Mouse (Mus musculus) ovary, adult 2 months (tissue): ENCODE measurements around the gene Olfr465-ps1. TPM values are rescaled to one million over a fixed set of nuclear protein-coding genes. Genes with fewer than 3 reads are reported as not detected.

Experiments used
- polyA plus RNA-seq: library from polyadenylated mRNA; depleted of rRNA; stranded (reverse); fragments of >200 nt; gene quantifications from 2 replicates; pipeline ENCODE4 v1.2.3, GENCODE M21; 2012; rRNA removed

Gene Olfr465-ps1
- polyA plus RNA-seq, result not detected in 2 replicates

GRCm38 (mm10) chr13:65137789-65138188 lies at the start of gene Olfr465-ps1:
TSS of gene Olfr465-ps1 (plus strand) at chr13:65138089.

DNA sequence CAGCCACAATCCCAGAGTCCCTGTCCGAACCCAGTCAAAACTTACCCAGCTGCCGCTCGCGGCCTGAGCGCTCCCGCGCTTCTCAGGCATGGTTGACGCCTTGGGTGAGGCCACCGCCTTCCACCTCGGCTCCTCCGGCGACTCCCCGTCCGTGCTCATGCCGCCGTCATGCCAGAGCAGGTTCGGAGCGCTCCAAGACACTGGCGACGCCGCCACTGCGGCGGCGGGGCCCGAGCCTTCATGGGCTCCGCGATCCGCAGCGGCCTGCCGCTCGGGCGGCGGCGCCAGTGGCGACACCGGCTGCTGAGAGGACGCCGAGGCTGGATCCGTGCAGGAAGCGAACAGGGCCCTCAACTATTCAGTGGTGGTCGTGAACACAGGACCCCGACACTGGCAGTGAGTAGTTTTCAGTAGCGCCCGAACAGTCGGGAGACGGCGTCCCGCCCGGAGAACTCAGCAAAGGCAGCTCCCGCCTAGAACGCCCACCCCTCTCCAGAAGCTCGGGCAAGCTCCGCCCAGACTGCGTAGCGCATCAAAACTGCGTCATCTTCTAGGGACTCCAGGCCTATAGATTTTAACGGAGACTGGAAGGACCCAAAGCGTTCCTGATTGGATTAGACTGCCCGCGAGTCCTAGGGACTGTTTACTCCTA lies 25.3 kb upstream of the Olfr465-ps1 start, which contains the start of gene Mfsd14b:
Gene Mfsd14b (minus strand): TSS at position 517 of the 652 bp plus-strand sequence.

DNA sequence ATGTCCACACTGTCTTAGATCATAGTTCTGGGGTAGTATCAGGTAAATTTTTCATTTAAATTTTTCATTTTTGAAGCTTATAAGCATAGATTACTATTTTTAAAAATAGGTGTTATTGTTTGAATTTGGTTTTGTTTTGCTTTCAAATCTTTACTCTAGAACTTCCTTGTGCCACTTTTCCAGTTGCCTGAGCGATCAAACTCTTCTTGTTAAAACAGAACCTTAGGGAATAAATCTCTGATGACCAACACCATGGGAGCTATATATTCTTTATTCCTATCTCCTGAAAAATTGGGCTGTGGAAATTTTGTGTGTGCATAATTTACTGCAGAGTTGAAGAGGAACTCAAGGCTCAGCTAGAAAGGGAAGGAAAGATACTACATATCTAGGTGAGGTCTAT lies 12.1 kb downstream of the Olfr465-ps1 start, which contains the start of gene Olfr466:
Gene Olfr466 (plus strand): TSS at position 301 of the 400 bp plus-strand sequence.

Other genes starting within 250 kb of the Olfr465-ps1 start
- 0.09 and 0.24 TPM in 2 replicates for gene Cntnap3, start 234.1 kb upstream of the Olfr465-ps1 start, polyA plus RNA-seq
- not detected in 2 replicates for gene Spata31, start 220.7 kb upstream of the Olfr465-ps1 start, polyA plus RNA-seq
- gene Spata31d1c, start 105.0 kb upstream of the Olfr465-ps1 start, polyA plus RNA-seq, result not detected in 2 replicates
- gene Prss47, start 85.3 kb upstream of the Olfr465-ps1 start, polyA plus RNA-seq, result not detected in 2 replicates
- 15.1 and 19.7 TPM in 2 replicates for gene Mfsd14b, start 25.1 kb upstream of the Olfr465-ps1 start, polyA plus RNA-seq
- not detected in 2 replicates for gene Olfr466, start 12.2 kb downstream of the Olfr465-ps1 start, polyA plus RNA-seq
- gene Nlrp4f, start 67.9 kb downstream of the Olfr465-ps1 start, polyA plus RNA-seq, result 0.76 and 1.1 TPM in 2 replicates
- 0.12 and 0.21 TPM in 2 replicates for gene Gm10775, start 121.5 kb downstream of the Olfr465-ps1 start, polyA plus RNA-seq
- 18.1 and 19.2 TPM in 2 replicates for gene Zfp369, start 140.7 kb downstream of the Olfr465-ps1 start, polyA plus RNA-seq